Mouse (Mus musculus) MEL (cell line): ENCODE measurements at regions not wholly inside any gene's neighbourhood (a gene's known extent, or its start where the extent isn't known, plus 50 kb on each side); places are given as distances from the start of the nearest gene placed in this dataset.

Experiments used
- DNase-seq: peaks from one replicate; pipeline ENCODE4 v3.0.0; 2011; ENCODE audit warnings: low read depth, low spot score
- H3K27ac ChIP-seq: 2 replicates; pipeline ENCODE4 v1.5.1; 2012; ENCODE audit warnings: low read depth, mild to moderate bottlenecking, control low read depth, low read length, moderate library complexity; ENCODE audit not compliant: control insufficient read depth
- H3K27me3 ChIP-seq, 2 experiments: fragments of 150-350 bp in 1 of 2; sonication (generic) in 1 of 2; 2 replicates each; pipeline ENCODE4 v1.6.1; 2012; ENCODE audit warnings: low read length in 2 of 2, mild to moderate bottlenecking in 2 of 2, improper control_type of control experiment in 1 of 2, moderate library complexity in 1 of 2; ENCODE audit not compliant: insufficient read depth in 2 of 2, control insufficient read depth in 1 of 2
- H3K36me3 ChIP-seq, 2 experiments: 2 replicates each; pipeline ENCODE4 v1.6.1; 2012 to 2014; ENCODE audit warnings: low read length in 2 of 2, improper control_type of control experiment in 1 of 2, inconsistent platforms in 1 of 2, mild to moderate bottlenecking in 1 of 2; ENCODE audit not compliant: insufficient read depth in 2 of 2, control insufficient read depth in 1 of 2
- H3K4me1 ChIP-seq, 2 experiments: fragments of 150-350 bp in 1 of 2; sonication (generic) in 1 of 2; 2 replicates each; pipeline ENCODE4 v1.6.1; 2012; ENCODE audit warnings: low read length in 2 of 2, improper control_type of control experiment in 1 of 2, mild to moderate bottlenecking in 1 of 2; ENCODE audit not compliant: insufficient read depth in 2 of 2, control insufficient read depth in 1 of 2
- H3K4me3 ChIP-seq, 2 experiments: fragments of 150-350 bp in 1 of 2; sonication (generic) in 1 of 2; 2 replicates each; pipeline ENCODE4 v1.5.1; 2012; ENCODE audit warnings: low read depth in 2 of 2, low read length in 2 of 2, mild to moderate bottlenecking in 2 of 2, moderate library complexity in 2 of 2, control low read depth in 1 of 2, improper control_type of control experiment in 1 of 2; ENCODE audit not compliant: control insufficient read depth in 1 of 2, insufficient read depth in 1 of 2
- H3K79me2 ChIP-seq: 2 replicates; pipeline ENCODE4 v1.6.1; 2012; ENCODE audit warnings: mild to moderate bottlenecking, low read length, moderate library complexity; ENCODE audit not compliant: control insufficient read depth, poor library complexity, insufficient read depth
- H3K9ac ChIP-seq: 2 replicates; pipeline ENCODE4 v1.6.1; 2012; ENCODE audit warnings: low read depth, mild to moderate bottlenecking, control low read depth, low read length, moderate library complexity; ENCODE audit not compliant: control insufficient read depth, poor library complexity, severe bottlenecking
- H3K9me3 ChIP-seq: fragments of 150-350 bp; sonication (generic); replicated peaks from 2 replicates; pipeline ENCODE4 v1.6.1; 2012; ENCODE audit warnings: mild to moderate bottlenecking, low read length, improper control_type of control experiment, moderate library complexity; ENCODE audit not compliant: insufficient read depth
- BHLHE40 ChIP-seq: IDR thresholded peaks from 2 replicates; pipeline ENCODE4 v1.6.1; 2012; ENCODE audit warnings: low read depth, mild to moderate bottlenecking, inconsistent platforms, low read length, improper control_type of control experiment, borderline replicate concordance
- CHD1 ChIP-seq: IDR thresholded peaks from 2 replicates; pipeline ENCODE4 v1.6.1; 2012; ENCODE audit warnings: low read depth, mild to moderate bottlenecking, inconsistent platforms, low read length, improper control_type of control experiment
- CTCF ChIP-seq, 3 experiments: IDR thresholded peaks in 2 of 3; conservative IDR thresholded peaks in 1 of 3; 2 replicates each; pipeline ENCODE4 v1.5.1; 2011 to 2012; ENCODE audit warnings: low read length in 3 of 3, low read depth in 2 of 3, mild to moderate bottlenecking in 2 of 3, improper control_type of control experiment in 1 of 3, inconsistent platforms in 1 of 3, mixed read lengths in 1 of 3, moderate library complexity in 1 of 3; ENCODE audit not compliant: control insufficient read depth in 1 of 3, insufficient read depth in 1 of 3, poor library complexity in 1 of 3, severe bottlenecking in 1 of 3
- ELF1 ChIP-seq: IDR thresholded peaks from 2 replicates; pipeline ENCODE4 v1.6.1; 2014; ENCODE audit warnings: low read depth, mild to moderate bottlenecking, inconsistent platforms, low read length, improper control_type of control experiment, moderate library complexity
- EP300 ChIP-seq, 2 experiments: IDR thresholded peaks; 2 replicates each; pipeline ENCODE4 v1.6.1; 2011; ENCODE audit warnings: improper control_type of control experiment in 2 of 2, low read length in 2 of 2, low read depth in 1 of 2, mild to moderate bottlenecking in 1 of 2
- ETS1 ChIP-seq: IDR thresholded peaks from 2 replicates; pipeline ENCODE4 v1.6.1; 2012; ENCODE audit warnings: low read depth, mild to moderate bottlenecking, inconsistent platforms, low read length, improper control_type of control experiment, moderate library complexity
- HCFC1 ChIP-seq: IDR thresholded peaks from 2 replicates; pipeline ENCODE4 v1.6.1; 2012; ENCODE audit warnings: low read depth, mild to moderate bottlenecking, inconsistent platforms, low read length, improper control_type of control experiment, moderate library complexity
- KAT2A ChIP-seq: conservative IDR thresholded peaks from 2 replicates; pipeline ENCODE4 v1.6.1; 2012; ENCODE audit warnings: low read depth, low read length, improper control_type of control experiment, inconsistent platforms
- MAFK ChIP-seq: IDR thresholded peaks from 2 replicates; pipeline ENCODE4 v1.6.1; 2011; ENCODE audit warnings: low read depth, mild to moderate bottlenecking, low read length, improper control_type of control experiment, borderline replicate concordance
- MAX ChIP-seq: IDR thresholded peaks from 2 replicates; pipeline ENCODE4 v1.6.1; 2011; ENCODE audit warnings: low read length, improper control_type of control experiment
- MAZ ChIP-seq: IDR thresholded peaks from 2 replicates; pipeline ENCODE4 v1.6.1; 2012; ENCODE audit warnings: low read depth, mild to moderate bottlenecking, inconsistent platforms, low read length, improper control_type of control experiment
- MEF2A ChIP-seq: IDR thresholded peaks from 2 replicates; pipeline ENCODE4 v1.6.1; 2014; ENCODE audit warnings: low read depth, mild to moderate bottlenecking, inconsistent platforms, low read length, improper control_type of control experiment; ENCODE audit not compliant: poor library complexity, insufficient replicate concordance, severe bottlenecking; ENCODE audit errors: extremely low read depth
- NRF1 ChIP-seq: IDR thresholded peaks from 2 replicates; pipeline ENCODE4 v1.6.1; 2014; ENCODE audit warnings: low read depth, mild to moderate bottlenecking, inconsistent platforms, low read length, improper control_type of control experiment, moderate library complexity; ENCODE audit not compliant: poor library complexity, insufficient read depth, severe bottlenecking
- POLR2A ChIP-seq, 2 experiments: IDR thresholded peaks; 2 replicates each; pipeline ENCODE4 v1.6.1; 2011 to 2012; ENCODE audit warnings: low read length in 2 of 2, mild to moderate bottlenecking in 2 of 2, control low read depth in 1 of 2, improper control_type of control experiment in 1 of 2, low read depth in 1 of 2, moderate library complexity in 1 of 2; ENCODE audit not compliant: control insufficient read depth in 1 of 2, insufficient read depth in 1 of 2, poor library complexity in 1 of 2
- POLR2AphosphoS2 ChIP-seq: IDR thresholded peaks from 2 replicates; pipeline ENCODE4 v1.6.1; 2011; ENCODE audit warnings: low read length, improper control_type of control experiment
- POLR2AphosphoS5 ChIP-seq: IDR thresholded peaks from 2 replicates; pipeline ENCODE4 v1.6.1; 2012; ENCODE audit warnings: low read depth, borderline replicate concordance, mild to moderate bottlenecking, inconsistent platforms, low read length, moderate library complexity, mixed read lengths
- RAD21 ChIP-seq: IDR thresholded peaks from 2 replicates; pipeline ENCODE4 v1.6.1; 2011; ENCODE audit warnings: mild to moderate bottlenecking, low read depth, low read length, improper control_type of control experiment
- SIN3A ChIP-seq: IDR thresholded peaks from 2 replicates; pipeline ENCODE4 v1.6.1; 2012; ENCODE audit warnings: low read length, improper control_type of control experiment, inconsistent platforms
- SMC3 ChIP-seq: IDR thresholded peaks from 2 replicates; pipeline ENCODE4 v1.6.1; 2011; ENCODE audit warnings: low read depth, low read length, improper control_type of control experiment
- TCF12 ChIP-seq: IDR thresholded peaks from 2 replicates; pipeline ENCODE4 v1.6.1; 2014; ENCODE audit warnings: low read depth, mild to moderate bottlenecking, inconsistent platforms, low read length, improper control_type of control experiment, moderate library complexity
- UBTF ChIP-seq: IDR thresholded peaks from 2 replicates; pipeline ENCODE4 v1.6.1; 2012; ENCODE audit warnings: low read depth, mild to moderate bottlenecking, inconsistent platforms, low read length, improper control_type of control experiment, moderate library complexity, borderline replicate concordance; ENCODE audit not compliant: insufficient read depth
- USF1 ChIP-seq: IDR thresholded peaks from 2 replicates; pipeline ENCODE4 v1.6.1; 2014; ENCODE audit warnings: low read depth, mild to moderate bottlenecking, inconsistent platforms, low read length, improper control_type of control experiment, moderate library complexity
- ZKSCAN1 ChIP-seq: IDR thresholded peaks from 2 replicates; pipeline ENCODE4 v1.6.1; 2012; ENCODE audit warnings: low read depth, mild to moderate bottlenecking, inconsistent platforms, low read length, improper control_type of control experiment, moderate library complexity

DNA sequence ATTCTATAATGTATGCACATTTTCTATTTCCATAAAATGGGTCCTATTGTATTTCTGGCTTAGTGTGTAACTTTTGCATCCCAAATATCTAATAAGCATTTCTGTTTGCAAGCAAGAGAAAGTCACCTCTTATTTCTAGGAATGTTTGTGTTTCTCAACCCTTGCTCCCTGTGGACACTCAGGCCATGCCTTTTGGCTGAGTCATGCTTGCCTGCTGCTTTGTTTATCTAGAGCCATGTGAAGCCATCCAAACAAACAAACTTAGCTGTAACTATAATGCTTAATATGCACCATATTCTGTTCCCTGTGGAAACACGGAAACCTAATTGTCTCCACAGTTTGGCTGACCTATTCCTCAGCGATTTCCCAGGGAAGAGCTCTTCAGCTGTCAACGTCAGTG, 139.6 kb upstream of the Avpr1a start:
- H3K4me1 ChIP-seq, result no peaks in the 10 kb centered on the region
- no peaks in the 10 kb centered on the region for H3K36me3 ChIP-seq
- no peak overlapping the region for H3K9ac ChIP-seq

DNA sequence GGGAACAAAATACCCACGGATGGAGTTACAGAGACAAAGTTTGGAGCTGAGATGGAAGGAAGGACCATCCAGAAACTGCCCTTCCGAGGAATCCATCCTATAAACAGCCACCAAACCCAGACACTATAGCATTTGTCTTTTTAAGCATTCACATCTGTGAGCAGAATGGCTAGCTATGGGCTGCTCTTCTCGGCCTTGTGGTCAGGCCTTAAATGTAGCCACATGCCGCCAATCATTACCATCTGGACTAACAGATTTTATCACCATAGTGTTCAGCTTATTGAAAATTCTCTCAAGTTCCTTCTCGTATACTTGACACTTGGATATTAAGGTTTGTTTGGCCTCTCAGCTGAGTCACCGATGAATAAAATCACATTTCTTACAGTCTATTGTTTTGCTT, 146.0 kb upstream of the Avpr1a start:
- DNase-seq, result no peak
- no peaks in the 10 kb centered on the region for H3K36me3 ChIP-seq
- no peaks in the 10 kb centered on the region for H3K27me3 ChIP-seq
- no peak overlapping the region for H3K4me3 ChIP-seq
- H3K9ac ChIP-seq, result no peak overlapping the region
- TF ChIP-seq MAX (no peak), CTCF (IDR thresholded peaks at IDR 0.05 in 2 of 3, conservative IDR thresholded peaks at IDR 0.05 in 1 of 3; ENCODE audit: control insufficient read depth in 1 of 3, insufficient read depth in 1 of 3, low read depth in 2 of 3, low read length in 3 of 3, poor library complexity in 1 of 3, severe bottlenecking in 1 of 3) (no peak), MAZ (no peak), SMC3 (no peak), POLR2A (IDR thresholded peaks at IDR 0.05; ENCODE audit: control insufficient read depth in 1 of 2, insufficient read depth in 1 of 2, low read depth in 1 of 2, low read length in 2 of 2, poor library complexity in 1 of 2) (no peak), BHLHE40 (no peak), KAT2A (no peak), SIN3A (no peak), HCFC1 (no peak), UBTF (no peak), POLR2AphosphoS2 (no peak), ETS1 (no peak)
- TF ChIP-seq, all 39 proteins: peak for 0
- no peaks in the 10 kb centered on the region for H3K79me2 ChIP-seq
- H3K9me3 ChIP-seq, result no peaks in the 10 kb centered on the region
- H3K27ac ChIP-seq, result no peak overlapping the region
- H3K4me1 ChIP-seq, result no peaks in the 10 kb centered on the region

More for the DNA sequence above, 139.6 kb upstream of the Avpr1a start:
- TF ChIP-seq CTCF (IDR thresholded peaks at IDR 0.05 in 2 of 3, conservative IDR thresholded peaks at IDR 0.05 in 1 of 3; ENCODE audit: control insufficient read depth in 1 of 3, insufficient read depth in 1 of 3, low read depth in 2 of 3, low read length in 3 of 3, poor library complexity in 1 of 3, severe bottlenecking in 1 of 3) (no peak), EP300 (IDR thresholded peaks at IDR 0.05; ENCODE audit: low read depth in 1 of 2, low read length in 2 of 2) (no peak), MEF2A (no peak), RAD21 (no peak), TCF12 (no peak), MAFK (no peak), ELF1 (no peak), SMC3 (no peak), USF1 (no peak), ZKSCAN1 (no peak), CHD1 (no peak), NRF1 (no peak), POLR2AphosphoS5 (no peak)
- TF ChIP-seq, all 39 proteins: peak for 0
- Histone ChIP-seq H3K4me3 (no peak overlapping the region), H3K27me3 (no peaks in the 10 kb centered on the region), H3K9me3 (0 out of 2 replicates have a peak, but pooled peaks cover 1% of the 10 kb centered on the region), H3K79me2 (no peaks in the 10 kb centered on the region), H3K27ac (no peak overlapping the region)
- no peak for DNase-seq
